Mouse (Mus musculus) hindbrain, postnatal 0 days (tissue): ENCODE data around the gene Taf15. TPM values are rescaled to one million over a fixed set of nuclear protein-coding genes. Genes with fewer than 3 reads are reported as not detected.
"Not testable (repeated sequence)": the region's sequence is repeated elsewhere in the genome, so short reads cannot be mapped to it uniquely, and the experiment has no call there.

Experiments used
- ATAC-seq: fragments of 200-750 bp; cut with Nextera tagmentation; 2 replicates; pipeline ENCODE4 v1.8.0; 2017; ENCODE audit warnings: mild to moderate bottlenecking, moderate TSS enrichment, moderate library complexity
- DNase-seq: peaks from one replicate; pipeline ENCODE4 v3.0.0-alpha.2; 2015; ENCODE audit warnings: low spot score
- H3K27ac ChIP-seq: fragments of 300-500 bp; sonication (generic); 2 replicates; pipeline ENCODE4 v1.5.1; 2014; ENCODE audit warnings: mild to moderate bottlenecking
- H3K27me3 ChIP-seq: fragments of 300-500 bp; sonication (generic); 2 replicates; pipeline ENCODE4 v1.6.1; 2014; ENCODE audit warnings: low read length, mixed read lengths; ENCODE audit not compliant: insufficient read depth
- H3K36me3 ChIP-seq: fragments of 300-500 bp; sonication (generic); 2 replicates; pipeline ENCODE4 v1.6.1; 2014; ENCODE audit warnings: low read length, mixed read lengths; ENCODE audit not compliant: insufficient read depth
- H3K4me1 ChIP-seq: fragments of 300-500 bp; sonication (generic); 2 replicates; pipeline ENCODE4 v1.6.1; 2014; ENCODE audit warnings: antibody characterized with exemption, low read length, mixed read lengths; ENCODE audit not compliant: insufficient read depth
- H3K4me2 ChIP-seq: fragments of 300-500 bp; sonication (generic); 2 replicates; pipeline ENCODE4 v1.6.1; 2014; ENCODE audit warnings: low read depth, mild to moderate bottlenecking, low read length, moderate library complexity, mixed read lengths
- H3K4me3 ChIP-seq: fragments of 300-500 bp; sonication (generic); 2 replicates; pipeline ENCODE4 v1.5.1; 2014; ENCODE audit warnings: low read length
- H3K9ac ChIP-seq: fragments of 300-500 bp; sonication (generic); replicated peaks from 2 replicates; pipeline ENCODE4 v1.6.1; 2014; ENCODE audit warnings: mild to moderate bottlenecking, low read length, moderate library complexity, mixed read lengths
- H3K9me3 ChIP-seq: fragments of 300-500 bp; sonication (generic); 2 replicates; pipeline ENCODE4 v1.6.1; 2016; ENCODE audit warnings: low read length, mixed read lengths
- CTCF ChIP-seq: IDR thresholded peaks from 2 replicates; pipeline ENCODE4 v1.5.1; 2016; ENCODE audit warnings: antibody characterized with exemption, control low read depth, low read depth
- WGBS: fragments of 180-500 bp; shearing (Covaris S2); extraction: QIAGEN DNeasy Blood & Tissue Kit; methylation state at CpG from one replicate; pipeline ENCODE4 v1.1.7; 2014; 5-methylcytosine and 5-hydroxymethylcytosine counted together
- polyA plus RNA-seq: library from polyadenylated mRNA; unstranded; fragments of >200 nt; fragmentation: Nextera tagmentation; extraction: Ambion mirVana; gene quantifications from 2 replicates; pipeline ENCODE4 v1.2.1, GENCODE M21; 2015
- total RNA-seq: library from RNA; depleted of rRNA; stranded (reverse); fragments of >200 nt; gene quantifications from 2 replicates; pipeline ENCODE4 v1.2.3, GENCODE M21; 2014; rRNA removed

Gene Taf15
- total and polyA plus RNA-seq, 2 experiments from 2014 or later, result 13.2 to 14.4 TPM

DNA sequence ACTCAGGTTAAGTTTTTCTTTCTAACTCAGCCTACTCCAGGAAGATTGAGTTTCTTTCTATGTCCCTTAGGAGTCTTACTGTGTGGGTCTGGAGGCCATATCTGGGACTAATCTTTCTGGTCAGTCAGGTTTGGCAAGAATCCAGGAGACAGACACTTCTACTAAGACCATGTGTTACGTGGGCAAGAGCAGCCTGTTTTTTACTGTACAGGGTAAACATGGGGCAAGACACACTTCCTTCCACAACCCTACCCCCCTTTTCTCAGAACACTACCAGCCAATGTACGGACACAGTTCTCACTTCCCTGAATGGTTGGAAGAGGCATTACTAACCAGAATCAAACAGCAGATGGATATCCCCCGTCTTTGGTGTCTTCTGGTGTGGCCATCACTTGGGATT, 71.3 kb downstream of the Taf15 start:
- no peak overlapping the region for H3K4me3 ChIP-seq
- H3K9ac ChIP-seq, result no peak overlapping the region
- TF ChIP-seq CTCF, result no peak
- no peaks in the 10 kb centered on the region for H3K36me3 ChIP-seq
- ATAC-seq (no peak), DNase-seq (no peak)
- H3K27me3 ChIP-seq, result no peaks in the 10 kb centered on the region
- H3K4me1 ChIP-seq, result no peaks in the 10 kb centered on the region
- no peaks in the 10 kb centered on the region for H3K9me3 ChIP-seq
- no peak overlapping the region for H3K4me2 ChIP-seq
- no peak overlapping the region for H3K27ac ChIP-seq
- 80% methylated on average over 3 of the region's 3 CpGs for WGBS

DNA sequence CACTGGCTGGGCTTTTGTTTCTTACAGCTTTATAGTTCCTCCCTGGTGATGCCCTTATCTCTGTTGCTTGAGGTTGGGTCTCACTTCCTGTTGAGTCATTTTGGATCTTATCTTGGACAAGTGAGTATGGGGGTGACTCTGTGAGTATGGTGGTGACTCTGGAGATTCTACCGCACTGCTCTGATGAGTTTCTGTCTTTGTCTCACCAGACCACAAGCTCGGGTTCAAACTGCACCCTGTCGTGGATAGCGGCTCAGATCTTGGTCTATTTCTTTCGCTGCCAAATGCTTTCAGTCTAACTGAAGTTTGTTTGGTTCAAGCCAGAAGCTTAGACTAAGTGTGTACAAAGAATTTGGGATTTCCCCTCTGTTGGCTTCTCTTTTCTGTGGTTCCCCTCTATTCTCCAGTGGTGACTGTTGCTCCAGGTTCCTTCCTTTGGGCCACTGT, 77.3 kb downstream of the Taf15 start:
- H3K27me3 ChIP-seq, result no peaks in the 10 kb centered on the region
- no peak overlapping the region for H3K4me3 ChIP-seq
- no peak overlapping the region for H3K4me2 ChIP-seq
- TF ChIP-seq CTCF, result no peak
- DNase-seq, result no peak
- no peaks in the 10 kb centered on the region for H3K9me3 ChIP-seq
- no peak for ATAC-seq
- WGBS, result 87% methylated on average over 5 of the region's 5 CpGs
- no peak overlapping the region for H3K27ac ChIP-seq
- no peaks in the 10 kb centered on the region for H3K4me1 ChIP-seq
- H3K36me3 ChIP-seq, result no peaks in the 10 kb centered on the region
- H3K9ac ChIP-seq, result no peak overlapping the region

DNA sequence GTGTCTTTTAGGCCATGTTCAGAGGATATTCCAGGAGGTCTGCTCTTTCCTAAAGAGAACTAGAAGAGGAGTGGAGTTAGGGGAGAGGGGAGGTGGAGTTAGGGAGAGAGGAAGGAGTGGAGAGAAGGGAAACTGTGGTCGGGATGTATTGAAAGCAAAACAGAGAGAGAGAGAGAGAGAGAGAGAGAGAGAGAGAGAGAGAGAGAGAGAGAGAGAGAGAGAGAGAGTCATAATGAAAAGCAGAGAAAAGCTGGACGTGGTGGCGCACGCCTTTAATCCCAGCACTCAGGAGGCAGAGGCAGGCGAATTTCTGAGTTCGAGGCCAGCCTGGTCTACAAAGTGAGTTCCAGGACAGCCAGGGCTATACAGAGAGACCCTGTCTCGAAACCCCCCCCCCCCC, 78.2 kb downstream of the Taf15 start:
- 87% methylated on average over 7 of the region's 7 CpGs for WGBS
- not testable (repeated sequence) for H3K4me2 ChIP-seq, ATAC-seq

DNA sequence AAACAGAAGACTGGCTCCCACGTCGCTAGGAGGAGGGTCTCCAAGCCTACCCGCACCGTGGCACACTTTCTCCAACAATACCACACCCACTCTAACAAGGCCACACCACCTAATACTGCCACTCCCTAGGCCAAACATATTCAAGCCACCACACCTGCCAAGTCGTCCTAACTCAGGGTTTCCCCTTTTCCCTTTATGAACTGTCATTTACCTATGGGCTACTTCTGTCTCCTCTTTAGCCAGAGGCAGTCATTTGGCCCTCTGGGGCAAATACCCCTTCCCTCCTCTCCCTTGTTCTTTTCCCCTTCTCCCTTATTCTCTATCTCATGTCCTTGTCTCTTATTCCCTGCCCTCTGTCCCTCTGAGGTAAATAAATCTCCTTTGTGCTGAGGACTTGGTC, 78.8 kb downstream of the Taf15 start:
- H3K9ac ChIP-seq, result no peak overlapping the region
- 87% methylated on average over 5 of the region's 5 CpGs for WGBS
- no peak overlapping the region for H3K4me3 ChIP-seq
- no peak overlapping the region for H3K4me2 ChIP-seq
- no peaks in the 10 kb centered on the region for H3K9me3 ChIP-seq
- TF ChIP-seq CTCF, result no peak
- H3K36me3 ChIP-seq, result no peaks in the 10 kb centered on the region
- ATAC-seq (no peak), DNase-seq (no peak)
- no peaks in the 10 kb centered on the region for H3K27me3 ChIP-seq
- H3K27ac ChIP-seq, result no peak overlapping the region
- H3K4me1 ChIP-seq, result no peaks in the 10 kb centered on the region

More for the DNA sequence above, 78.2 kb downstream of the Taf15 start:
- H3K4me3 ChIP-seq, H3K9ac ChIP-seq, H3K9me3 ChIP-seq, H3K27ac ChIP-seq, H3K36me3 ChIP-seq, H3K4me1 ChIP-seq, DNase-seq, H3K27me3 ChIP-seq: not testable (repeated sequence)

Other genes with a start within 250 kb of the Taf15 start
- not detected in 2 replicates for gene Slfn14, start 186.4 kb upstream of the Taf15 start, total RNA-seq
- 0.05 TPM in 1 of 2 replicates, not detected in the other for gene Slfn14, start 186.4 kb upstream of the Taf15 start, polyA plus RNA-seq
- 208 and 209 TPM in 2 replicates for gene Ap2b1, start 174.1 kb upstream of the Taf15 start, total RNA-seq
- gene Ap2b1, start 174.1 kb upstream of the Taf15 start, polyA plus RNA-seq, result 86.3 and 94.8 TPM in 2 replicates
- 10.5 and 15.5 TPM in 2 replicates for gene Pex12, start 170.5 kb upstream of the Taf15 start, total RNA-seq
- 11.5 and 12.8 TPM in 2 replicates for gene Pex12, start 170.5 kb upstream of the Taf15 start, polyA plus RNA-seq
- 122 and 128 TPM in 2 replicates for gene Rasl10b, start 63.9 kb upstream of the Taf15 start, total RNA-seq
- gene Rasl10b, start 63.9 kb upstream of the Taf15 start, polyA plus RNA-seq, result 42.2 and 44.6 TPM in 2 replicates
- 0.14 and 1.0 TPM in 2 replicates for gene Gas2l2, start 43.6 kb upstream of the Taf15 start, total RNA-seq
- 0.69 and 1.4 TPM in 2 replicates for gene Gas2l2, start 43.6 kb upstream of the Taf15 start, polyA plus RNA-seq
- gene 1700020L24Rik, start 35.4 kb upstream of the Taf15 start, total RNA-seq, result 0.37 and 4.8 TPM in 2 replicates
- 0.65 and 1.4 TPM in 2 replicates for gene 1700020L24Rik, start 35.4 kb upstream of the Taf15 start, polyA plus RNA-seq
- 8.7 and 9.1 TPM in 2 replicates for gene Mmp28, start 10.0 kb upstream of the Taf15 start, total RNA-seq
- 2.4 and 2.6 TPM in 2 replicates for gene Mmp28, start 10.0 kb upstream of the Taf15 start, polyA plus RNA-seq
- not detected in 2 replicates for gene Heatr9, start 49.1 kb downstream of the Taf15 start, total RNA-seq
- gene Heatr9, start 49.1 kb downstream of the Taf15 start, polyA plus RNA-seq, result not detected in 2 replicates
- not detected in 2 replicates for gene Ccl5, start 57.4 kb downstream of the Taf15 start, total RNA-seq
- gene Ccl5, start 57.4 kb downstream of the Taf15 start, polyA plus RNA-seq, result 0.38 TPM in 1 of 2 replicates, not detected in the other
- gene Ccl9, start 105.5 kb downstream of the Taf15 start, total RNA-seq, result 0.97 and 1.9 TPM in 2 replicates
- gene Ccl9, start 105.5 kb downstream of the Taf15 start, polyA plus RNA-seq, result 1.7 and 1.9 TPM in 2 replicates
- 0.40 TPM in 1 of 2 replicates, not detected in the other for gene Ccl6, start 120.0 kb downstream of the Taf15 start, total RNA-seq
- gene Ccl6, start 120.0 kb downstream of the Taf15 start, polyA plus RNA-seq, result 3.3 and 3.7 TPM in 2 replicates
- gene Rpl9-ps1, start 172.5 kb downstream of the Taf15 start, total RNA-seq, result not detected in 2 replicates
- gene Rpl9-ps1, start 172.5 kb downstream of the Taf15 start, polyA plus RNA-seq, result not detected in 2 replicates
- 2.8 TPM in 1 of 2 replicates, not detected in the other for gene Ccl3, start 176.3 kb downstream of the Taf15 start, total RNA-seq
- gene Ccl3, start 176.3 kb downstream of the Taf15 start, polyA plus RNA-seq, result 1.4 TPM in 2 replicates
- gene Ccl4, start 189.5 kb downstream of the Taf15 start, total RNA-seq, result not detected in 2 replicates
- 0.39 and 0.77 TPM in 2 replicates for gene Ccl4, start 189.5 kb downstream of the Taf15 start, polyA plus RNA-seq
- not detected in 2 replicates for gene Wfdc17, start 230.9 kb downstream of the Taf15 start, total RNA-seq
- 1.00 and 1.1 TPM in 2 replicates for gene Wfdc17, start 230.9 kb downstream of the Taf15 start, polyA plus RNA-seq
- gene Wfdc18, start 235.9 kb downstream of the Taf15 start, total RNA-seq, result 0.84 TPM in 1 of 2 replicates, not detected in the other
- gene Wfdc18, start 235.9 kb downstream of the Taf15 start, polyA plus RNA-seq, result not detected in 2 replicates